Mouse (Mus musculus) small intestine, adult 2 months (tissue): ENCODE data around the gene Kcnb1. TPM values are rescaled to one million over a fixed set of nuclear protein-coding genes. Genes with fewer than 3 reads are reported as not detected.

ENCODE experiments used
- H3K27ac ChIP-seq: fragments of 200-500 bp; 2 replicates; pipeline ENCODE4 v1.5.1; 2012; ENCODE audit warnings: low read depth, low read length, control low read depth, inconsistent platforms; ENCODE audit not compliant: insufficient read depth
- H3K27me3 ChIP-seq: fragments of 200-500 bp; 2 replicates; pipeline ENCODE4 v1.6.1; 2012; ENCODE audit warnings: mild to moderate bottlenecking, moderate library complexity, low read length, inconsistent platforms; ENCODE audit not compliant: control insufficient read depth, insufficient read depth
- H3K36me3 ChIP-seq: fragments of 200-500 bp; 2 replicates; pipeline ENCODE4 v1.6.1; 2012; ENCODE audit warnings: mild to moderate bottlenecking, low read length, control low read depth, inconsistent platforms; ENCODE audit not compliant: control insufficient read depth, insufficient read depth
- H3K4me1 ChIP-seq: fragments of 200-500 bp; 2 replicates; pipeline ENCODE4 v1.6.1; 2012; ENCODE audit warnings: low read length, inconsistent platforms, mixed read lengths; ENCODE audit not compliant: control insufficient read depth, insufficient read depth, insufficient read length
- H3K4me3 ChIP-seq: fragments of 200-500 bp; 2 replicates; pipeline ENCODE4 v1.5.1; 2012; ENCODE audit warnings: low read depth, mild to moderate bottlenecking, control low read depth, inconsistent platforms, low read length, moderate library complexity
- CTCF ChIP-seq: fragments of 200-500 bp; IDR thresholded peaks from 2 replicates; pipeline ENCODE4 v1.5.1; 2012; ENCODE audit warnings: low read depth, mild to moderate bottlenecking, control low read depth, inconsistent platforms, low read length, moderate library complexity, mixed read lengths; ENCODE audit not compliant: insufficient replicate concordance, insufficient read length; ENCODE audit errors: extremely low read depth
- POLR2A ChIP-seq: fragments of 200-500 bp; IDR thresholded peaks from 2 replicates; pipeline ENCODE4 v1.6.1; 2012; ENCODE audit warnings: low read depth, mild to moderate bottlenecking, control low read depth, inconsistent platforms, low read length, moderate library complexity
- WGBS: fragments of 180-500 bp; shearing (Covaris S2); methylation state at CpG from one replicate; pipeline ENCODE4 v1.1.7; 2018; 5-methylcytosine and 5-hydroxymethylcytosine counted together
- polyA plus RNA-seq: library from polyadenylated mRNA; depleted of rRNA; stranded (reverse); fragments of >200 nt; gene quantifications from 2 replicates; pipeline ENCODE4 v1.2.3, GENCODE M21; 2012

Gene Kcnb1
- polyA plus RNA-seq, 1 experiment, result 2.7 TPM

- Histone ChIP-seq H3K36me3 (no peaks in the 10 kb centered on the region), H3K27ac (no peak overlapping the region), H3K27me3 (no peaks in the 10 kb centered on the region), H3K4me3 (no peak overlapping the region), H3K4me1 (no peaks in the 10 kb centered on the region)
- WGBS, result 66% methylated on average over 7 of the region's 7 CpGs
- TF ChIP-seq CTCF, result no peak
- no peak for TF ChIP-seq POLR2A
Observed at GRCm38 (mm10) chr2:167112259-167112658, 77.7 kb downstream of the Kcnb1 start.

- Histone ChIP-seq H3K27ac (no peak overlapping the region), H3K36me3 (no peaks in the 10 kb centered on the region), H3K4me1 (no peaks in the 10 kb centered on the region), H3K4me3 (no peak overlapping the region), H3K27me3 (no peaks in the 10 kb centered on the region)
- TF ChIP-seq POLR2A (no peak), CTCF (no peak)
- 76% methylated on average over 8 of the region's 8 CpGs for WGBS
Observed at GRCm38 (mm10) chr2:167109506-167109905, 80.4 kb downstream of the Kcnb1 start.

- Histone ChIP-seq H3K27ac (no peak overlapping the region), H3K27me3 (no peaks in the 10 kb centered on the region), H3K4me3 (no peak overlapping the region), H3K4me1 (peaks cover 5% of the 10 kb centered on the region; the same call in 1 of the 2 replicates), H3K36me3 (no peaks in the 10 kb centered on the region)
- WGBS, result 32% methylated on average over 7 of the region's 7 CpGs
- TF ChIP-seq CTCF, result no peak
- TF ChIP-seq POLR2A, result no peak
Observed at GRCm38 (mm10) chr2:167103546-167103945, 86.4 kb downstream of the Kcnb1 start.

- Histone ChIP-seq H3K27me3 (no peaks in the 10 kb centered on the region), H3K4me1 (peaks cover 5% of the 10 kb centered on the region; the same call in 1 of the 2 replicates), H3K36me3 (no peaks in the 10 kb centered on the region), H3K4me3 (peak overlapping the region; percentile 39), H3K27ac (peak overlapping the region; percentile 49)
- TF ChIP-seq CTCF (no peak), POLR2A (no peak)
- 47% methylated on average over 17 of the region's 17 CpGs for WGBS
Observed at GRCm38 (mm10) chr2:167101743-167102441, 88.1 kb downstream of the Kcnb1 start.

- Histone ChIP-seq H3K4me1 (no peaks in the 10 kb centered on the region), H3K36me3 (no peaks in the 10 kb centered on the region), H3K4me3 (no peak overlapping the region), H3K27me3 (no peaks in the 10 kb centered on the region), H3K27ac (no peak overlapping the region)
- TF ChIP-seq CTCF (no peak), POLR2A (no peak)
- WGBS, result 68% methylated on average over 4 of the region's 4 CpGs
Observed at GRCm38 (mm10) chr2:167094688-167095087, 95.3 kb downstream of the Kcnb1 start.

GRCm38 (mm10) chr2:167093171-167093900 lies 96.6 kb downstream of the Kcnb1 start:
- 74% methylated on average over 13 of the region's 13 CpGs for WGBS
- Histone ChIP-seq H3K36me3 (no peaks in the 10 kb centered on the region), H3K27me3 (no peaks in the 10 kb centered on the region), H3K4me1 (no peaks in the 10 kb centered on the region), H3K27ac (no peak overlapping the region), H3K4me3 (no peak overlapping the region)
- no peak for TF ChIP-seq POLR2A

- Histone ChIP-seq H3K27me3 (no peaks in the 10 kb centered on the region), H3K36me3 (no peaks in the 10 kb centered on the region), H3K27ac (no peak overlapping the region), H3K4me3 (no peak overlapping the region), H3K4me1 (peaks cover 3% of the 10 kb centered on the region; the same call in 1 of the 2 replicates)
- TF ChIP-seq CTCF, result no peak
- TF ChIP-seq POLR2A, result no peak
- WGBS, result 65% methylated on average over 1 of the region's 1 CpGs
Observed at GRCm38 (mm10) chr2:167090271-167090670, 99.7 kb downstream of the Kcnb1 start.
